Mouse (Mus musculus): ENCODE measurements around the gene Hivep1. TPM values are rescaled to one million over a fixed set of nuclear protein-coding genes. Genes with fewer than 3 reads are reported as not detected.

Gene Hivep1
- polyA plus RNA-seq (2012), result 15.2 and 16.6 TPM in 2 replicates

DNA sequence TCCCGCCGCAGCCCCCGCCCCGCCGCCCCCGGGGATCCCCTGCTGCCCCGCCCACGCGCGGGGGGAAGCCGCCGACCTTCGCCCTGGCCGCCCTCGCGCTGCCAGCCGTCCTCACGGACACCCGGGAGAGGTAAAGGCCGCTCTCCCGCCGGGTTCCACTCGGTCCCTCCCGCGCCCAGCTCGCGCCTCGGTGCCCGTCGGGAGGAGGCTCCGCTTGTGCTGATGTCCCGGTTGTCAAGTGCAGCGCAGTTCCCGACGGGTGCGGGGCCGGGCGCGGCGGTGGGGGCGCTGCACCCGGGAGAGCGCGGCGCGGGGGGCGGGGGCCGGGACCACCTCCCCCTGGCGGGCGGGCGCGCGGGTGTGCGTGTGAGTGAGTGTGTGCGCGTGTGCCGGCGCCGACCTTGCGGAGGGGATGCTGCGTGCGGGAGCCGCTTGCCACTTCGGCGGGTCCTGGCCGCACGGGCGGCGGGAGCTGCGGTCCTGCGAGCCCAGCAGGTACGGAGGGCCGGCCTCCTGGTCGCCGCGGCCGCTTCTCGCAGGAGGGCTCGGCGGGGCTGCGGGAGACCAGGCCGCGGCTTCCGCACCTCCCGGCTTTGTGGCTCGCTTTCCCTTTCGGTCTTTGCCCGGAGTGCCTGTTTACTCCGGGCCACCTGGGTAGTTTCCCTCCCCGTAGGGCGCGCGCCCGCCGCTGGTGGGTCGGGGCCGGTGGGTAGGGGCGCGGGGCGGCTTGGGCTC is at the start of gene Hivep1:
Gene Hivep1, plus strand, starts transcription at position 61 of the 735 bp plus-strand sequence.
- TF ChIP-seq GATA1 (IDR thresholded peaks at IDR 0.05; ENCODE audit: low read length), result no peak

DNA sequence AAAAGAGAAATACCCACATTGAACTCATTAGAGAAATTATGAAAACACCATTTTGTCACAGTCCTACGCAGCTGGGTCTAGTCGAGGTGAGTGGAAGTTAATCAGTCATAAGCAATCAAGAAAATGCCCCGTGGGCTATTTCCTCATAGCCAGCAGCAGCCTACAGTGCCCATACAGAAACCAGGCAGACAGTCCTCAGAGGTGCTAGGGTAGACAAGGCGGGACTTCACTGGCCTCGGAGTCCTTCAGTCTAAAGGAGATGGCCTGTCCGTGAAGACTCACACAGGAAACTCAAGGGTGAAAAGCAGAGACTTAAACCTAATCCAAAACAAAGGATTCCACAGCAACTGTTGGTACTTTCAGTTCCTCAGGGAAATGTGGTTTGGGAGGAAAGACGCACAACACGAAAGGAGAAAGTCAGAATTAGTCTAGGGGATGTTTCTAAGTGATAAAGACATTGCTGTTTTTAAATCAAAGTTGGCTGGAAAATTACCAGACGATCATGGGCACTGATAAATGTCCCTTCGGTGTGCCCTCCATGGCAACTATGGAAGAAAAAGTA is 36.3 kb upstream of the Hivep1 start:
- TF ChIP-seq GATA1 (IDR thresholded peaks at IDR 0.05; ENCODE audit: low read length), result no peak

DNA sequence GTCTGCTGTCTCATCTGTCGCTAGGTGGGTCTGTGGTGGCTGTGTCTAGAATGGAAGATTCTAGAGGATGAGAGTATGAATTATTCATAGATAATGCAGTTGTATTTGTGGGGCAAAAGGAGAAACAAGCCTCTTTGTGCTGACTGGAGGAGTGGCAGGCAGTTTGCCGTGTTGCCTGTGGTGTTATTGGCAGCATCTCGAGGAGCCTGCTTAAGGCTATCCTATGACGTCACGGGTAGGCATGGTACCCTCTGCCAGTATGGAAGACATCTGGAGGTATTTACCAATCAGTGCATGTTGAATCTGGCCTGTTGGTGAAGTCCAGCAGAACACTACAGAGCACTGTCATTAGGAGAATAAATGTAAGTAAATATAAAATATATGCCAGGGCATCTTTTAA is 35.6 kb upstream of the Hivep1 start:
- no peak for TF ChIP-seq GATA1 (IDR thresholded peaks at IDR 0.05; ENCODE audit: low read length)

DNA sequence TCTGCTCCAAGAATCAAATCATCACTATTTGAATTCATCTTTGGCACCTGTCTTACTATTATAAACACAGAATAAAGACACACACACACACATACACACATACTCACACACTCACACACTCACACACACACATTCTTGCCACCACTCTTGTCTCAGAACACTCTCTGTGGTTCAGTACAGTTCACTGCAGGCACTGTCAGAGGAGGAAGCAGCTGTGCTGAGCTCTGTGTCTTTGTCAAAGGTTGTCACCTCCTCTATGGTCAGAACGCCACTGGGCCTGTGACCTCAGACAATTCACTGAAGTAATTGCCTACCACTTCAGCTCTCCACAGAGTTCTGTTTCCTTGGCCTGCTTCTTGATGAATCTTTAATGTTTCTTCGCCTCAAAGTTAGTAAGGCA is 33.5 kb upstream of the Hivep1 start:
- TF ChIP-seq GATA1 (IDR thresholded peaks at IDR 0.05; ENCODE audit: low read length), result no peak

DNA sequence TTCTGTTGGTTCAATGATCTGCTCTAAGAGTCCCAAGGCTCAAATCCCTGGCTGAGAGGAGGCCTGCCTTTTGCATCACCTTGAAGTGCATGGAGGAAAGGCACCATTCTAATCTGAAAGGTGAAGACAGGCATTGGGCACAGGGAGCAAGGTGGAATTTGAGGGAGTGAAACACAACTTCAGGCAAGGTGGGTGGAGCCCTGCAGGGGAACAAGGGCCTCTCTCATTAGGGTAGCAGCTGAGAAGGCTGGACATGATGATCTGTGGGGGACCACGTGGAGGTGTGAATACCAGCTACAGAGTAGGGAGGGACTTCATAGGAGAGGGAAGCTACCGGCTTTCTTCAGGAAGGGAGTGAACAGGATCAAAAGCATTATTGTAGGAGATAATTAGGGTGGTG is 10.6 kb upstream of the Hivep1 start:
- no peak for TF ChIP-seq GATA1 (IDR thresholded peaks at IDR 0.05; ENCODE audit: low read length)

DNA sequence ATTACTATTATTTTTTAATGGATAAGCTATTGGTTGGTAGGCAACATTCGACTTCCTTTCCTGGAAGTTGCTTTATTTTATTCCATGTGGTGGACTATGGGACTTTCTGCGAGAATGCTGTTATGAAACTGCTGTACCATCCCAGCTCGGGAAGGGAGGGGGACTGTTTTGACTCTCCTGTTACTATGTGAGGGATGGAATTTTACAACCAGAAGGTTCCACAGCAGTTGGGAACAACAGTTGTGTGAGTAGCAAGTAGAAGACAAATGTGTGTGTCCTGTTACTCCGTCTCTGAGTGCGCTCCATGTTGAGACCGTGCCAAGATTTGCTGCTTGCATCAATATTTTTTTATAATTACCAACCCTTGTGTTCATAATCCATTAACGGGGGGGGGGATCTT is 8.4 kb upstream of the Hivep1 start:
- TF ChIP-seq GATA1 (IDR thresholded peaks at IDR 0.05; ENCODE audit: low read length), result no peak

DNA sequence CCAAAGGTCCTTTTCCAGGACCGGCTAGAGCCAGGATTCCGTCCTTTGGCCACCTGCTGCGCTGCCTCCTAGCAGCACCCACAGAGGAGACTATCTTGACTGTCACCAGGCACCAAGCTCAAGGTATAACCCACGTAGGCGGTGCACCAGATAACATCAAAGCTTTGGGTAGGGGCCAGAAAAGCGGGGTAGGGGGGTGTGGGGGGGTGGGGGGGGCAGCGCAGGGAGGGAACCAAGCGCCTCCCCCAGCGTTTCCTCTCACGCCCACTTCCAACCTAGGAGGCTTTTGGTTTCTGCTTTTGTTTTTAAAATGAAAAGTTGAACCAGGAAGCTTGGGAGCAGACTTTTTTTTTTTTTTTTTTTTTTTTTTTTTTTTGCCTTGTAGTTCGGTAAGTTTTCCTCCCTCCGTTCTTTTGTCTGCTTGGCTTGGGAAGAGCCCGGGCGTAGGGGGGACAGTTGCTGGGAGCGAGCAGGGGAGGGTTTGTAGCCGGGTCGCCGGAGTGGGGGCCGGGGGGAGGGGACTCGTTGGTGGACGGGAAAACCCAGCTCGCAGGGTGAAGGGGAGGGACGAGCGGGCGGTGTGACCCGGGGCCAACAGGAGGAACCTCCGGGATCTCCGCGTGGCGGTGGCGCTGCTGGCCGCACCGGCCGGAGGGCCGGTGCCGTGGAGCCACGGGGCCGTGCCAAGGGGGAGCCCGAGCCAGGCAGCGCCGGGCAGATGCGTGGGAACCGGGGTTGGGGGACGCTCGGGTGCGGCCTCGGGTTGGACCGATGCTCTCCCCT is 2.6 kb upstream of the Hivep1 start:
- TF ChIP-seq GATA1 (IDR thresholded peaks at IDR 0.05; ENCODE audit: low read length), result no peak

DNA sequence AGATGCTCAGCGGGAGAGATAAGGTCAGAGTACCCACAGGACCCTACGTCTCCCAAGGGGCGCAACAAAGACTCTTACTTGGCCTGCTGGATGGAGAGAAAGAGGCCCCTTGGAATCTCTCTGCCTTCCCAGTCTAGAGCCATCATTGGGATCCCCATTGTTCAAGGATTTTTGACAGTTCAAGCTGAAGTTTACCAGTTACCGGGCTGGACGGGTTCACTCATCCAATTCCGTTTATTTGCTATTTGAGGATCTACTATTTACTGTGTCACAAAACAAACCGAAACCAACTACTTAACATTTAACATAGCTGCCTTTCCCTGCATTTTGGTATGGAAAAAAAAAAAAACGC is 2.1 kb upstream of the Hivep1 start:
- no peak for TF ChIP-seq GATA1 (IDR thresholded peaks at IDR 0.05; ENCODE audit: low read length)

DNA sequence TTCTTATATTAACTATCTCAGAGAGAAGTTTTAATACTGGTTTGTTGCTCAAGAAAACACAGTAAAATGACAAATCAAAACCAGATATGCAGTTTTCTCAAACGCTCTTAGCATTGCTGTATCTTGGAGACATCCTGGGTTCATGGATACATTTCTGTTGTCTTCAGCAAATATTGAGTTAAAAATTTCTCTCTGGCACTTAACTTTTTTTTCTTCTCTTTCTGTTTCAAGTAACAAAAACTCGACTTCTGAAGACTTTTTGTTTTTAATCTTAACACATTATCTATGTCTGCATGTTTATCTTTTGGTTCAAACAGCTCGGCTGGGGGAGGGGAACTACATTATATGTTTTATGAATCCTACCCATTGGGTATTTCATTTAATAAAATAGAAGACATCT is 1.7 kb upstream of the Hivep1 start:
- TF ChIP-seq GATA1 (IDR thresholded peaks at IDR 0.05; ENCODE audit: low read length), result no peak

DNA sequence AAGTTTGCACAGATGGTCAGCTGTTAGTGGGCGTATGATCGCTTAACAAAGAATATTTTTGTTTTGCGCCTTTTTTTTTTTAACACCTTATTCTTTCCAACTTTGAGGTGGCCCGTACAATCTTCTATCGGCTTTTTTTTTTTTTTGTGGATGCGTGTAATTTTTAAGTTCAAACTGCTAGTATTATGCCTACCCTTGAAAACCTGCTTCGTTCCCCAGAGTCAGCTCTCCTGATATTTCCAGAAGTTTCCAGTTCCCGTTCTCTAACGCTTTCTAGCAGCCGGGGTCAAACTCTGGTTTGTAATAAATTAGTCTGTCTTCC is 980 bp upstream of the Hivep1 start:
- TF ChIP-seq GATA1 (IDR thresholded peaks at IDR 0.05; ENCODE audit: low read length), result no peak

DNA sequence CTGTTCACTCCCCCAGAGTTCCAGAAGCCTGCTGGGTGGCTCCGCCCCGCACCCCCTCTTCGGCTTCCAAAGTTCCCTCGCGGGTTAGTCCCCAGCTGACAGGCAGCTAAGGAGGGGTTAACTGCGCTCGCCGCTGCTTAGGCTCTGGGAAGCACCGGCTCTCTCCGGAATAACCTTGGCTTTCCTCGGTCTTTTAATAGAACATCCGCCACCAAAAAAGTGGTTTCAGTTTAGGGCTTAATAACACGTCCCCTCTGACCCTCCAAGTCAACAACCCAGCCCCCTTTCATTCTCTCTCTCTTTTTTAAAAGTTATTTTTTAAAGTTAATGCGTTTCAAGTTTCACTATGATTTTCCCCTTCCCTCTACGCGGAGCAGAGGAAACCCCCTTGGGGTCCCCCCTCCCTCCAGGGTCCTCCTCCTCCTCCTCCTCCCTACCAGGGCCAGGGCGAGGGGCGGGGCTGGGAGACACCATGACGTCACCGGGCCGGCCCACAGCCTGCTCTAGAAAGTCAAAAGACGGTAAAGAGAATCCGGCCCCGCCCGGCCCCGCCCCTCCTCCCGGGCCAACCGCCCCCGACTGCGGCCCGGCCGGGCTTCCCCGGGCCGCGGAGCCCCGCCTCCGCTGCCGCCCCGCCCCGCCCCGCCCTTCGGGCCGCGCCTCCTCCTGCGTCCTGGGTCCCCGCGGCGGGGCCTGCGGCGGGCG is 467 bp upstream of the Hivep1 start:
- no peak for TF ChIP-seq GATA1 (IDR thresholded peaks at IDR 0.05; ENCODE audit: low read length)

DNA sequence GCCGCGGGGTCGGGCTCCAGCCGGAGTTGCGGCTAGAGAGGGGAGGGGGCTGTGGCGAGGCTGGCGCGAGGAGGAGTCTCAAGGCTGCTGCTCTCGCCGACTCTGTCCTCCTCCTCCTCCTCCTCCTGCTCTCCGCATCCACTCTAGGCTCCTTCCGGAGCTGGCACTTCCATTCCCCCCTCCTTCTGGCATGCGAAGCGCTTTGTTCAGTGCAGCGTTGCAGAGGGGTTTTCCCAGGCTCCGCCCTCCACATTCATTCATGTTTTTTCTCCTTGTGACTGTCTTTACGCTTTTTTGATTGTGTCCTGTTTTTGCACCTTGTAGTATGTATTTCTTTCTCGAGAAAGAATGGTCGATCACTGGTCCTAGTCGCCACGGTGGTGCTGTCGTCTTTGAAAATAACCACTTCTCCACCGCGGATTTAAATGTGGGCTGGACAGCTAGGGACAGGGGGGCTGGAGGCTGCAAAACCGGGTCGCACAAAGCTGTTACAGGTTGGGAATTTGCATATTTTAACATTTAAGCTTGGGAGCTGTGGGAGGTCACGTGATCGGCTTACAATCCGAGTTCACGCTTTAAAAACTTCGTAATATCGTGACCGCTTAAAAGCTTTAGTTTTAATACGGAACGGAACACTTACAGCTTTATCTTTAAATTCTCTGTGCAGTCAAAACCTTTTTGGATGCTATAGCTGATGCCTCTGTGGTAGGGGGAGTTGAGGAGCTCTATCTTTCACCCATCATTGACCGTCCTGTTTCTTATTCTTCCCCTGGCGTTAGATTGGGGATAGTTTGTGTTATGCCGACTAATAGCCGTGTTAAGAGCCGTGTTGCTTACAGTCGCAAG is 1.1 kb downstream of the Hivep1 start:
- TF ChIP-seq GATA1 (IDR thresholded peaks at IDR 0.05; ENCODE audit: low read length), result no peak

DNA sequence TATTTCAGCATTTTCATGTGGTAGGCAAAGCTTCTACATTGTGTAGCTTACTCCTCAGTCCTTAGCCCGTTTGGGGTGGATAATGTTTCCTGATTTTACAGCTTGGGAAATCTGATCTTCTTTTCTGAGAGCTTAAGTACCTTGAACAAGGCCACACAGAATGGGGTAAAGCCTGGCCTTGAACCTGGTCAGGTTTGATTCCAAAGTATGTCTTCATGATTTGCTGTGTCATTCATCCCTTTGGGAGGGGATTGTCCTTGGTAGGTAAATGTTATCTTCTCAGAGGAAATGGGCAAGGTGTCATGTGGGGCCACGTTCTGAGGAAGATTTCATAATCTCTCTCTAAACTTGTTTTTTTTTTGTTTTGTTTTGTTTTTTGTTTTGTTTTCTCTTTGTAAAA is 1.8 kb downstream of the Hivep1 start:
- no peak for TF ChIP-seq GATA1 (IDR thresholded peaks at IDR 0.05; ENCODE audit: low read length)

DNA sequence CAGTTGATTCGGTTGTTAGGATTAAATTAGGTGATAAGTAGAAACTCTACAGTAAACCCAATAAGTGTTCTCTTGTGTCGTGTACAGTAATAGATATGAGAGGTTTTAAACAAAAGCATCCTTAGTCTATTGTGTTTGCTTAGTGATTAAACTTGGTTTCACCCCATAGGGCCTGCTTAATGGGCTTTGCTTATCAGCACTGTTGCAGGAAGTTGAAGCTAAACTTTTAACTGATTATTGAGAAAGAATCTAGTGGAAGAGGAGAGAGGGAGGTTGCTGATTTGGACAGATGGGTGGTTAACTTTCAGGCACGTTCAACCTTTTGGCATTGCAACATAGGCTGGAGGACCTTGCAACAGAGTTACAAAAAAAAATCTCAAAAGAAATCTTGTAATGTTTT is 2.3 kb downstream of the Hivep1 start:
- peak; percentile 63 for TF ChIP-seq GATA1 (IDR thresholded peaks at IDR 0.05; ENCODE audit: low read length)

DNA sequence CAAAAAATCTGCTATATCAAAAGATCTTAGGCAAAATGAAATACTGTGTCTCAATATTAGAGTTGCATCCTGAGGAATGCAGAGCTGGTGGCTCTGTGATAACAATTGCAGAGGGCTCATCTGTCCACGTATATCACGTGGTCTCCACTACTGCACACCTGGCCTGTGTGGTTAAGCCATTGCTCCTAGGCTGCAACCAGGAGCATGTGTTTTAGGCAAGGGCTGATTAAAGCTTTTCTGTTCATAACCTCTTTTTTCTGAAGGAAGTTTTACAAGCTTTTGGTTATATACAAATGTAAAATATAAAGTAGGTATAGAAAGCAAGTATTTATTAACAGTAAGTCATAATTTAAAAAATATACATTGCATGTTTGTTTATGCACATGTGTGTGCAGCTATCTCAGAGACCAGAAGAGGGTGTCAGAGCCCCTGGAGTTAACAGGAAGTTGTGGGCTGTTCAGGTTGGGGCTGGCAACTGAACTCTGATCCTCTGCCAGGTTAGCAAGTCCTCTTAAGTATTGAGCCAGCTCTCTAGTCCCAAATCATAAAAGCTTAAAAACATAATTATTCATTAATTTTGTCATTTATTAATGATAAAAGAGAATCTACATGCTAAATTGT is 5.0 kb downstream of the Hivep1 start:
- no peak for TF ChIP-seq GATA1 (IDR thresholded peaks at IDR 0.05; ENCODE audit: low read length)

Measured in G1E-ER4 (cell line).